Mouse (Mus musculus) lung, embryonic 15.5 days (tissue): ENCODE data around the gene Cpa1. TPM values are rescaled to one million over a fixed set of nuclear protein-coding genes. Genes with fewer than 3 reads are reported as not detected.

Experiments
- ATAC-seq: fragments of 200-750 bp; cut with Nextera tagmentation; 2 replicates; pipeline ENCODE4 v1.8.0; 2017; ENCODE audit warnings: moderate number of reproducible peaks, borderline replicate concordance; ENCODE audit not compliant: low FRiP score, low TSS enrichment; ENCODE audit errors: extremely low read depth
- H3K27ac ChIP-seq: fragments of 300-500 bp; sonication (generic); 2 replicates; pipeline ENCODE4 v1.5.1; 2015; ENCODE audit warnings: moderate library complexity, mild to moderate bottlenecking, inconsistent platforms
- H3K27me3 ChIP-seq: fragments of 300-500 bp; sonication (generic); 2 replicates; pipeline ENCODE4 v1.6.1; 2015; ENCODE audit warnings: inconsistent platforms
- H3K36me3 ChIP-seq: fragments of 300-500 bp; sonication (generic); 2 replicates; pipeline ENCODE4 v1.6.1; 2015; ENCODE audit warnings: inconsistent platforms
- H3K4me1 ChIP-seq: fragments of 300-500 bp; sonication (generic); 2 replicates; pipeline ENCODE4 v1.6.1; 2015; ENCODE audit warnings: inconsistent platforms
- H3K4me2 ChIP-seq: fragments of 300-500 bp; sonication (generic); 2 replicates; pipeline ENCODE4 v1.6.1; 2015; ENCODE audit warnings: inconsistent platforms, mild to moderate bottlenecking, moderate library complexity
- H3K4me3 ChIP-seq: fragments of 300-500 bp; sonication (generic); 2 replicates; pipeline ENCODE4 v1.5.1; 2015; ENCODE audit warnings: mild to moderate bottlenecking, inconsistent platforms
- H3K9ac ChIP-seq: fragments of 300-500 bp; sonication (generic); 2 replicates; pipeline ENCODE4 v1.6.1; 2015; ENCODE audit warnings: inconsistent platforms
- H3K9me3 ChIP-seq: fragments of 300-500 bp; sonication (generic); 2 replicates; pipeline ENCODE4 v1.6.1; 2016; ENCODE audit warnings: inconsistent platforms
- WGBS: fragments of 180-500 bp; shearing (Covaris S2); methylation state at CpG from one replicate; pipeline ENCODE4 v1.1.7; 2015; 5-methylcytosine and 5-hydroxymethylcytosine counted together
- polyA plus RNA-seq: library from polyadenylated mRNA; unstranded; fragments of >200 nt; fragmentation: Nextera tagmentation; extraction: Ambion mirVana; gene quantifications from 2 replicates; pipeline ENCODE4 v1.2.1, GENCODE M21; 2015

The Cpa1 gene
- polyA plus RNA-seq, 1 experiment from 2014 or later, result 3.5 TPM

DNA sequence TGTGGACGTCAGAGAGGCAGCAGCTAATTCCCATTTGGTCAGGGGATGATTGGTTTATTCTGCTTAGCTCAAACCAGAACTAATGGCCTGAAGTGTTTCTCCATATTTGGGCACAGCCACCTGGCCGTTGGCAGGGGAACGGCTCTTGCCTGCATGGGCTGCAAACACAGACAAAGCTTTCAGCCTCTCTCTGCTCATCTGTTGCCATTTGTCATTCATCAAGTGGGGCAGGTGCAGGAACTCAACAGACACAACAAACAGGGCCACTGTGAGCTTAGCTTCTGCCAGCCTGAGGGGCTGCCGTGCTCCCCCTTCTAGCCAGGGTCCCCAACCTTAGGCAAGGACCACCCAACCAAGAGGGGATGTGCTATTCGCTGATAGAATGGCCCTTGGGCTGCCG is 10.9 kb upstream of the Cpa1 start:
- H3K27me3 ChIP-seq, result no peaks in the 10 kb centered on the region
- no peak overlapping the region for H3K4me2 ChIP-seq
- H3K9ac ChIP-seq, result no peak overlapping the region
- no peak overlapping the region for H3K4me3 ChIP-seq
- H3K4me1 ChIP-seq, result no peaks in the 10 kb centered on the region
- no peaks in the 10 kb centered on the region for H3K9me3 ChIP-seq
- ATAC-seq, result 0 out of 2 replicates have a peak, but pooled peaks have one; percentile 32
- WGBS, result 28% methylated on average over 6 of the region's 6 CpGs
- H3K27ac ChIP-seq, result no peak overlapping the region
- no peaks in the 10 kb centered on the region for H3K36me3 ChIP-seq

DNA sequence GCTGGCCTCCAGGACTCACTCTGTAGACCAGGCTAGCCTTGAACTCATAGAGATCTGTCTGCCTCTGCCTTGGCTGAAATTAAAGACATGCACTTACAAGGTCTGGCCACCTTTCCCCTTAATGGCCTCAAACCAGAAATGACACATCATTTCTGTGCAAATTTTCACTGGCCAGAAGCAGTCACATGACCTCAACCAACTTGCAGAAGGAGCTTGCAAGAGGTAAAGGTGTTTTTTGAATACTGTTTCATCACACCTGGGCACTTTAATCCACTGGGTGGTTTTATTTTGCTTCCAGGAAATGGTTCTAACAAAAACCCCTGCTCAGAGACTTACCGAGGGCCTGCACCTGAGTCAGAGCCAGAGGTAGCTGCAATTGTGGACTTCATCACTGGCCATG is 9.0 kb upstream of the Cpa1 start:
- Histone ChIP-seq H3K4me1 (peaks cover 1% of the 10 kb centered on the region; the same call in 1 of the 2 replicates), H3K9ac (no peak overlapping the region), H3K27me3 (no peaks in the 10 kb centered on the region), H3K27ac (no peak overlapping the region), H3K4me3 (no peak overlapping the region), H3K36me3 (no peaks in the 10 kb centered on the region), H3K9me3 (no peaks in the 10 kb centered on the region), H3K4me2 (no peak overlapping the region)
- no peak for ATAC-seq
- WGBS, result 84% methylated on average over 1 of the region's 1 CpGs

DNA sequence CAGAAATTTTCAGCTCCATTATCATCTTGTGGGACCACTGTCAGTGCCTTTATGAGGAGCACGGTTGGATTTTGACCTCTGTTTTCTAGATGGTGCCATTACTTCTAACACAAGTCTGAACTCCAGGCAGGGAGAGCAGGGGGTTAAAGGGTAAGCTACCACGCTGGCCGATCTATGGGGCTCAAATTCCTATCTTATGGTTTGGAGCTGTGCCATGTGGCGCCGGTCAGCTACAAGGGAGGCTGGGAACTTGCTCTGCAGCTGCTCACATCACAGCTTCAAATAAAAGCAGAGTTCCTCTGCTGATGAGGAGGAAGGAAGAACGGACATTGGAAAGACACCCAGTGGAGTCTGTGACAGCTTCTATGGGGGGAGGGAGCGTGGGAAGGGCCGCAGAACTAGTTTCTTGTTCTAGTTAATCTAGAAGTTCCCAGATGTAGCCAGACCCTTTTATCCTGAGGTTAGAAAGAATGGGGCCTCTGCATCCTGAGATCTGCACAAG is 3.6 kb upstream of the Cpa1 start:
- Histone ChIP-seq H3K36me3 (no peaks in the 10 kb centered on the region), H3K4me3 (no peak overlapping the region), H3K9me3 (no peaks in the 10 kb centered on the region), H3K9ac (0 out of 2 replicates have a peak overlapping the region, but pooled peaks have one; percentile 17), H3K27ac (peak overlapping the region; percentile 86), H3K4me2 (0 out of 2 replicates have a peak overlapping the region, but pooled peaks have one; percentile 1), H3K4me1 (peaks cover 22% of the 10 kb centered on the region), H3K27me3 (no peaks in the 10 kb centered on the region)
- 16% methylated on average over 8 of the region's 8 CpGs for WGBS
- peak; percentile 15; the same call in 1 of the 2 replicates for ATAC-seq

DNA sequence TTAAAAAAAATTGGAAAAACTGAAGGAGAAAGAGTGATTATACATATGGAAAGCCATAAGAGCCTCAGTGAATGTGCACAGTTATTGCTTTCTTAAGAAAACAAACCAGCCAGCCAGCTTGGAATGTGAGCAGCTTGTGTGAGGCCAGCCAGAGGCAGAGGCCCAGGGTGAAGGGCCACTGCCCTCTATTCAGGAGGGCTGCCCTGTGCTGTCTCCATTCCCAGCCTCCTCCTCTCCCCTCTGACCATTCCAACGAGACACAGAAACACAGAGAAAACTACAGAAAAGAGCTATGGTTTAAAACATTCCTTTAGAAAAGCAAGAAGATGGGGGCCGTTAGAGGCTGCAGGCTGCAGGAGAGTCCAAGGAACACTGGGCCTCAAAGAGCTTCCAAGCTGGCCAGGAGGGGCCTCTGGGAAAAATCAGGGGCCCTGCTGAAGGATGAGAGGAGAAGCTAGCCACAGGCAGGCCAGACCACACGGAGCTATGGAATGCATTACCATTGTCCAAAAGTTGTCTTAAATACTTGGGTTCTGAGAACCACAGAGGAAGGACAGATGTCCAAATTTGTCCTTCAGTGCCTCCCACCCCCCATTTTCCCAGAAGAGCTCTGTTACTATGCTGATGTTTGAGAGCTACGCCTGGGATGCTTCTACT is 2.7 kb upstream of the Cpa1 start:
- H3K27me3 ChIP-seq, result no peaks in the 10 kb centered on the region
- no peaks in the 10 kb centered on the region for H3K9me3 ChIP-seq
- 0 out of 2 replicates have a peak overlapping the region, but pooled peaks have one; percentile 2 for H3K9ac ChIP-seq
- H3K27ac ChIP-seq, result peak overlapping the region; percentile 86
- H3K4me1 ChIP-seq, result peaks cover 22% of the 10 kb centered on the region
- H3K36me3 ChIP-seq, result no peaks in the 10 kb centered on the region
- H3K4me3 ChIP-seq, result no peak overlapping the region
- no peak overlapping the region for H3K4me2 ChIP-seq
- ATAC-seq, result peak; percentile 63; the same call in 1 of the 2 replicates
- 35% methylated on average over 4 of the region's 4 CpGs for WGBS

DNA sequence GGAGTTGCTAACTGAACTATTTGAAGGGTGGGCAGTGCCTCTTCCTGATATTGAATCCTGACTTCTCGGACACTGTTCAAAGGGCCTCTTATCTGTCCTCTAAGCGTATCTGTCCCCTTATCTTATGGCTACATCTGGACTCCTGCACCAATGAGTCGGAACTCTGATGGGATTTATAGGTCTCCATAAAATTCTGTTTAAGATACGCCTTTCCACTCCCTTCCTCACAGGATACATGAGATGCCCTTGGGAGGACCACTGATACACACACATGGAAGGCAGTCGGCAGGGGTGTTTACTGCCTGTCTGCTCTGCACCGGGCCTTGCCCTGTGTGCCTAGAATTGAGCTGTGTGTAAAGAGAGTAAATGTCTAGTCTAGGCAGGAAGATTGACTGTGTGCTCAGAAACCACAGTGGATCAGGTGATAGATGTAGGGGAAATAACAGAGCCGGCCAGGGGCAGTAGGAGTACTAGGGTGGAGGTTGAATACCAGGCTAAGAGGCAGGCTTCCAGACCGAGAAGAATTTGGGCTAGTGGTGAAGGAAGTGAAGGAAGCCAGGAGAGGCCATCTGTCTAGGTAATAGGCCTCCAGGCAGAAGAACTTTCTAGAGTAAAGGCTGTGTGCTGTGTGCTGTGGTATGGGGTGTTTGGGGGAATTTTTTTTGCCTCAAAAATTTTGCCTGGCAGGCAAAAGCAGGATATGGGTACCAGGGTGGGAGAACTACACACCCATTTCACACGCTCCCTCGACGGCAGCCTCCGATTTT is 4.9 kb downstream of the Cpa1 start:
- ATAC-seq, result no peak
- no peaks in the 10 kb centered on the region for H3K27me3 ChIP-seq
- no peak overlapping the region for H3K4me2 ChIP-seq
- H3K9ac ChIP-seq, result no peak overlapping the region
- H3K4me1 ChIP-seq, result no peaks in the 10 kb centered on the region
- no peaks in the 10 kb centered on the region for H3K9me3 ChIP-seq
- no peak overlapping the region for H3K4me3 ChIP-seq
- 59% methylated on average over 12 of the region's 12 CpGs for WGBS
- H3K27ac ChIP-seq, result no peak overlapping the region
- H3K36me3 ChIP-seq, result no peaks in the 10 kb centered on the region

DNA sequence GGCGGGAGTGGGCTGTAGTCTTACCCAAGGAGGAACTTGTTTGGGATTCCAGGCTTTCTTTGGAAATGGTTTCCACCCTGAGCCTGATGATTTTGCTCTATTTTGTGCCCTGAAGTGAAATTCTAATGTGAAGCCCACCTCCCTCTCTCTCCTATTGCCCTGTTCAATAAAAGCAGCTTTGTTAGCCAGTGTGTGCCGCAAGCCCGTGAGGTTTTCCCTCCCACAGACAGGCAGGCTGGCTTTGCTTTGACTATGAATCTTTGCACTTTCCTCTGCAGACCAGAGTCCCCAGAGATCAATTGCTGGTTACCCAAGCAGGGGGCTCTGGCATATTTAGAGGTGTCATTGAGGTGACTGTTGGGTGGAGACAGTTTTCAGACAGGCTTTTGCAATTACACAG is 5.4 kb downstream of the Cpa1 start:
- 76% methylated on average over 3 of the region's 3 CpGs for WGBS
- ATAC-seq, result no peak
- H3K9ac ChIP-seq, result no peak overlapping the region

DNA sequence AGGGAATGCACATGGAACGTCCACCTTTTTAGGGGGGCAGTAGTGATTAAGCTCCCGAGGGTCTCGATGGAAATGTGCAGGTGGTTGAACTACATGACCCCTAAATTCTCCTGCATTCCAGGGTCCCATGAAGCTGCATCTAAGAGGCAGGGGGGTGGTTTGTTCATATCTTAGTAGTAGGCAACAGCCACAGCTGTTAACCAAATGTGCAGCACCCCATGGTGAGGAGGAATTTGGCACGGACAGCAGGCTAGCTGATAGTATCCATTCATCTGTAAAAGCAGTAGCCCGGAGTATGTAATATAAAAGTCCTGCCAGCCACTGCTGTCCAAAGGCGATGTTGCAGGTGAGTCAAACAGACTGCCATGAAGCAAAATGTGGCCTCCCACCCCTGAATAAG is 6.4 kb downstream of the Cpa1 start:
- Histone ChIP-seq H3K4me1 (0 out of 2 replicates have a peak, but pooled peaks cover 2% of the 10 kb centered on the region), H3K9ac (no peak overlapping the region), H3K9me3 (no peaks in the 10 kb centered on the region), H3K27me3 (no peaks in the 10 kb centered on the region), H3K27ac (no peak overlapping the region), H3K36me3 (no peaks in the 10 kb centered on the region), H3K4me2 (no peak overlapping the region), H3K4me3 (no peak overlapping the region)
- ATAC-seq, result no peak
- 88% methylated on average over 6 of the region's 6 CpGs for WGBS

More for the DNA sequence above, 5.4 kb downstream of the Cpa1 start:
- Histone ChIP-seq H3K27ac (no peak overlapping the region), H3K4me2 (no peak overlapping the region), H3K36me3 (no peaks in the 10 kb centered on the region), H3K4me1 (0 out of 2 replicates have a peak, but pooled peaks cover 2% of the 10 kb centered on the region), H3K27me3 (no peaks in the 10 kb centered on the region), H3K9me3 (no peaks in the 10 kb centered on the region), H3K4me3 (no peak overlapping the region)

DNA sequence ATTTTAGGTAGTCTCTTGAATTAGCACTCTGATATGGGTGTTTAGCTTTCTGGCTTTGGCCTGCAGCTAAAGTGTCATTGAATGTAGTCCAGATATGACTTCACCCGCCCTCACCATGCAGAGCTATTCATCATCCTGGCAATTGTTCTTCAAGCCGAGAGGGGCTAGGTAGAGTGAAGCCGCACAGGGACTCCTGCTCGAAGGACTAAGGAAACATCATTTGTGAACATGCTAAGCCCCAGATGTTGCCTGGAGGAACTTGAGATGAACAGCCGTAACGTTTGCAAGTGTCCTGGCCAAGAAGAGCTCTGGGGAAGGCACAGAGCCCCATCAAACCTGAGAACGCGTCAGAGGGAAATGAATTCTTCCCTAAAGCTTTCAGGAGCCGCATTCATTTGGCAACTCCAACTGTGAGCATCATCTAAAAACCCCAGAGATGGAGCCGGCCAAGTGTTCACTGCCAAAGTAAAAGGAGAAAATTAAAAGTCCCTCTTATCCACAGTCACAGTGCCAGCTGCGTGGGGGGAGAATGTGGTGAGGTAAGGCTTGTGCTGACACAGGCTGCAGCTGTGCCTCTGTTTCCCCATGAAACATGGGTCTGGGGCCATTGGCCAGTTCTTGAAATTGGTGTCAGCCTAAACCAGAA is 10.8 kb downstream of the Cpa1 start:
- H3K4me1 ChIP-seq, result peaks cover 27% of the 10 kb centered on the region
- no peak overlapping the region for H3K27ac ChIP-seq
- no peak overlapping the region for H3K4me2 ChIP-seq
- H3K27me3 ChIP-seq, result no peaks in the 10 kb centered on the region
- no peaks in the 10 kb centered on the region for H3K9me3 ChIP-seq
- no peak overlapping the region for H3K9ac ChIP-seq
- no peak overlapping the region for H3K4me3 ChIP-seq
- ATAC-seq, result no peak
- H3K36me3 ChIP-seq, result no peaks in the 10 kb centered on the region
- 70% methylated on average over 11 of the region's 11 CpGs for WGBS

DNA sequence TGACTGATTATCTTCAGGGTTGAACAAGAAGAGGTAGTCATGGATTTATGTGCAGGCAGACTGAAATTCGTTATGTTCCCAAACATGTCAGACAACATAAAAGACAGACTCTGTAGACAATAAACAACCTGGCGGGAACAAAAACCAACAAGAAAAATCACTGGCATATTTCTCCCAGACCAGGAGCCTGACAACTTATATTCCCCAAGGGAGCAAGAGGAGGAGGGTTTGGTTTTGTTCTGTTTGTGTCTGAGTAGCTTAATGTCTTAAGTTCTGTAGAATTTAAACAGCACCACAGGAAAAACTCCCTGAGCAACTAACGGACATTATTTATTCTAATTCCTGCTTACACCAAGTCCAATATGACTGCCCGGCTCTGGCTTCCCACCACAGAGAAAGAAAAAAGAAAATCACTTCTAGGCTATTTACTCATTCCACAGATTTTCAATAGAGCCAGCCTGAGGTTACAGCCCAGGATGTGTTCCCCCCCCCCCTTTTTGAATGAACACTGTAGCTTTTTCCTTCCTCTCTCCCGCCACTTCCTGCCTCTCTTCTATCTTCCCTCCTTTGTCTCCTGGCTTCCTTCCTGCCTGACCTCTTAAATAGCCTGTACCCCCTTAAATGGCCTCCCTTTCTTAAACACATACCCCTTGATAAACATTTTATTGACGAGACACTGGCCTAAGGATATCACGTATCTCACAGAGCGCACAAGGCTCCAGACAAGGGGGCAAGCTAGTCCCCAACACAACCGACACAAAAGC is 13.6 kb downstream of the Cpa1 start:
- H3K36me3 ChIP-seq, result no peaks in the 10 kb centered on the region
- H3K4me2 ChIP-seq, result no peak overlapping the region
- no peaks in the 10 kb centered on the region for H3K9me3 ChIP-seq
- peak; percentile 25; the same call in 1 of the 2 replicates for ATAC-seq
- no peak overlapping the region for H3K4me3 ChIP-seq
- H3K4me1 ChIP-seq, result peaks cover 46% of the 10 kb centered on the region
- H3K27ac ChIP-seq, result peak overlapping the region; percentile 72
- no peaks in the 10 kb centered on the region for H3K27me3 ChIP-seq
- H3K9ac ChIP-seq, result no peak overlapping the region
- WGBS, result 52% methylated on average over 9 of the region's 9 CpGs

DNA sequence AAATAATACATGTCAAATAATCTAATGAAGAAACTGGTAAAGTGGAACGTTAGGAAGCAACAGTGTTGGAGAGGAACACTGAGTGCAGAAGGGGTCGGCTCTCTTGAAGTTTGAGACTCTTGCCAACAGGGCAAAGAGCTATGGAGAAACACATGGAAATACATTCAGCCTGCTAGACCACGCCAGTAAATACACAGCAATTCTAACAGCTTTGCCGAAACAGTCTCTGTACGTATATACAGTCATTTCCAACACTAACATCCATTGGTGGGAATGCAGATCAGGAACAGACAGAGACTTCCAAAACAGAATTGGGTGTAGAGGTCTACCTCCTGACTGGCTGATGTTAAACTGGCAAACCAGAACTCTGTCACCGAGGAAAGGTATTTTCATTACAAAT is 14.5 kb downstream of the Cpa1 start:
- Histone ChIP-seq H3K36me3 (no peaks in the 10 kb centered on the region), H3K9ac (no peak overlapping the region), H3K27ac (peak overlapping the region; percentile 72), H3K4me2 (no peak overlapping the region), H3K27me3 (no peaks in the 10 kb centered on the region), H3K4me1 (peaks cover 46% of the 10 kb centered on the region), H3K4me3 (no peak overlapping the region), H3K9me3 (no peaks in the 10 kb centered on the region)
- 55% methylated on average over 6 of the region's 6 CpGs for WGBS
- ATAC-seq, result no peak

DNA sequence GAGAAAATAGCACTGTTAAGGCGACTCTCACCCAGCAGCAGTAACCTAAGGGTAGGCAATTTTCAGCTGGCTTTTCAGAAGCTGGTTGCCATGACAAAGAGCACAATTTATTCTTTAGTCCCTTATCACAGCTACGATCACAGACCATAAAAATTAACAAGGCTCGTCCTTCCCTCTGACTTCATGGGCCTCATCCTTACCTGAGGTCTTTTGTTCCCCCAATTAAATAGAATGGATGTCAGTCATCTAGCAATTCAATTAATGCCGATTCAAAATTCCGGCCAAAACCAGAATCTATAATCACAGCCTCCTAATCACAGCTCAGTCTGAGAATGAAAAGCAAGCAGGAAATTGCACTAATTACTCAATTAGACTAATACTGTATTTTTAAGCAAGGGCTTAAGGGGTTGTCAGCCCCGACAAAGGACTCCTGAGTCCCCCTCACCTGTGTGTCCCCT is 15.4 kb downstream of the Cpa1 start:
- Histone ChIP-seq H3K27ac (peak overlapping the region; percentile 72), H3K36me3 (no peaks in the 10 kb centered on the region), H3K4me1 (peaks cover 44% of the 10 kb centered on the region), H3K4me2 (no peak overlapping the region), H3K4me3 (no peak overlapping the region), H3K9ac (no peak overlapping the region), H3K27me3 (no peaks in the 10 kb centered on the region), H3K9me3 (no peaks in the 10 kb centered on the region)
- 53% methylated on average over 6 of the region's 6 CpGs for WGBS
- no peak for ATAC-seq
